Mouse (Mus musculus): Measurements from ENCODE around the gene Snrnp70. TPM values are rescaled to one million over a fixed set of nuclear protein-coding genes. Genes with fewer than 3 reads are reported as not detected.

Snrnp70 gene
- 451 and 564 TPM in 2 replicates for total RNA-seq (2017)

DNA sequence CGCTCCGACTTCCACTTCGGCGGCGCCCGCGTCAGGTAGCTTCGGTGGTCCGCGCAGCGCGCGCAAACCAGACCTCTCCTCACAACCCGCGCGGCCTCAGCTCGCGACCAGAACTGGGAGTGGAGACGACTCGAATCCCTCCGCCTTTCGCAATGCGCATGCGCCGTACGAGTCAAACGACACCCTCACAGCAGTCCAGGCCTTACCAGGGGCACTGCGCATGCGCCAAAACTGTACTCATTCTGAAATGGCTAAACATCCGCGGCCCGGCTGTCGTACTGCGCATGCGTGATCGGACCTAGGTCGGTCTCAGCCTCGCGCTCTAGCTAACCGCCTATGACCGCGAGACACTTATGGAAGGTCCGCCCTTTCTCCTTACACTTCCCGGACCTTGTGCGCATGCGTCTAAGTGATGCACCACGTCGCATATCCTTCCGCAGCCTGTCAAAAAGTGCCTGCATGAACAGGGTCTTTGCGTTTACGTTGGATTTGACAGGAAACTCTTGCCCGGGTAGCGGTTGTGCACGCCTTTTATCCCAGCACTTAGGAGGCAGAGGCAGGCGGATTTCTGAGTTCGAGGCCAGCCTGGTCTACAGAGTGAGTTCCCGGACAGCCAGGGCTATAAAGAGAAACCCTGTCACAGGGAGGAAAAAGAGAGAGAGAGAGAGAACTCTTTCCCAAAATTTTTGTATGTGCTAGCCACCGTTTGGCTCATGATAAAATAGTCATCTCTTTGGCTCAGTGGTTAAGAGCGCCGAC, at the start of gene Snrnp70:
Gene Snrnp70 (minus strand): TSS at position 165 of the 759 bp plus-strand sequence.
- ATAC-seq (replicated peaks; ENCODE audit: low read depth, poor library complexity, severe bottlenecking) = peak; percentile 90

DNA sequence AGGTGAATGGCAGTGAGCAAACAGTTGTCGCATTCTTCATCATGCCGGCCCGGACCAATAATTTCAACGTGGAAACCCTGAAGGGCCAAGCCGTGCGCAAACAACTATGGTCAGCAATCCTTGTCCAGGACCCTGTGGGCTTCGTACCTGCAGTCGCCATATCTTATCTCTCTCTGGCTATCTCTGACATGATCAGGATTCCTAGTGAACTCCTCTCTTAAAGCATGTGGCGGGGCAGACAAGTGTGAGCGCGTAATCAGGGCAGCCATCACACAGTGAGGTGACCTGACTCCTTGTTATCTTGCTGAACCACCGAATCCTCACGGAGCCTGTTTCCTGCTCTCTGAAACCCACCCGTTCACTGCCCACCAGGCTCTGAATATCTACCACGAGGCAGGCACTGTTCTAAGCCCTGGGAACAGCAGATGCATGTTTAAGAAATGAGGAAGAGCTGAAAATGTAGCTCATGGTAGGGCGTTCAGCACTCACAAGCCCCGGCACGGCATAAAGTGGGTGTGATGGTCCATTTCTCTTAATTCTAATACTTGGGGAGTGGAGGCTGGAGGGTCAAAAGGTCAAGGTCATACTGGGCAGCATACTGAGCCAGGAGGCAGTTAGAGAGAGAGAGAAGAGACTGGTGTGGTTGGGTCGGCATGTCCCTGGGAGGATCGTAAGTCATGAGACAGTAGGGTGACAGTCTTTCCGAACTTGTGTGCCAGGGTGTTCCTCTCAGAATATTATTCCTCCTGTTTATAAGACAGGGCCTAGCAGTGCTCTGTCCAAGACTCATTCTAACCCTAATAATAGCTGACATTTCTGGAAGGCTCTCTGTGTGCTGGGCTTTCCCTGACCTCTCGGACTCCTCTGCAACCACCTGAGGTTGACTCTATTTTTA, 48.2 kb upstream of the Snrnp70 start:
- ATAC-seq (replicated peaks; ENCODE audit: low read depth, poor library complexity, severe bottlenecking) = no peak

DNA sequence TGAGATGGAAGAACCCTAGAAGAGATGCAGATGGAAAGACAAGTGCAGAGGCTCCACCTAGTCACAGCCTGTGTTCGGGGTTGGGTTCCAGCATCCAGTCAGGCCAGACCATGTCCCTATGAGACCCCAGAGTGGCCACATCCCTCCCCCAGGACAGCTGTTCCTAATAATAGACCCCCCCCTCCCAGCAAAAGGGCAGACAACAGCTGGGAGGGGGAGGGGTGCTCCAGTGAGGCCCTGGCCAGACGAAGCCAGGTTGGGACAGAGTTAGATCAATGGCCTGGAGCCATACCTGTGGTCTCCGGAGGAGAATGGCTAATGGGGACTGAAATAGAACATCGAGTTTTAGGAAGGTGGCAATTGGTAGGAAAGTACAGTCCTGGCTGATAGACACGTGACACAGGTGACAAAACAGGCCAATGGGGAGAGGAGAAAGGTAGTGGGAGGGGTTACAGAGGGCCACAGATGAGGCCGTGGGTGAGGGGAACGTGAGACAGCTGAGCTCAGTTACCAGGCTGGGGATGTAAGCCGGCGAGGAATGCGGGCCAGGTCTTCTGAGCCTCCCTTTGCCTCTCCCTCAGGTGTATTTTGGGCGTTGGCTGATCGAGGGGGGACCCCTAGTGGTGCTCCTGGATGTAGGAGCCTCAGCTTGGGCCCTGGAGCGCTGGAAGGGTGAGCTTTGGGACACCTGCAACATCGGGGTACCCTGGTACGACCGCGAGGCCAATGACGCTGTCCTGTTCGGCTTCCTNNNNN, 42.2 kb upstream of the Snrnp70 start, which contains the start of gene Ruvbl2:
Gene Ruvbl2 (minus strand): TSS at position 576 of the 756 bp plus-strand sequence.
- no peak for ATAC-seq (replicated peaks; ENCODE audit: low read depth, poor library complexity, severe bottlenecking)

- no peak for ATAC-seq (replicated peaks; ENCODE audit: low read depth, poor library complexity, severe bottlenecking)
Measured at GRCm38 (mm10) chr7:45437046-45437445, 41.5 kb upstream of the Snrnp70 start.

- no peak for ATAC-seq (replicated peaks; ENCODE audit: low read depth, poor library complexity, severe bottlenecking)
Measured at GRCm38 (mm10) chr7:45436444-45436843, 40.9 kb upstream of the Snrnp70 start.

GRCm38 (mm10) chr7:45435038-45435437, 39.5 kb upstream of the Snrnp70 start:
- ATAC-seq (replicated peaks; ENCODE audit: low read depth, poor library complexity, severe bottlenecking) = no peak

DNA sequence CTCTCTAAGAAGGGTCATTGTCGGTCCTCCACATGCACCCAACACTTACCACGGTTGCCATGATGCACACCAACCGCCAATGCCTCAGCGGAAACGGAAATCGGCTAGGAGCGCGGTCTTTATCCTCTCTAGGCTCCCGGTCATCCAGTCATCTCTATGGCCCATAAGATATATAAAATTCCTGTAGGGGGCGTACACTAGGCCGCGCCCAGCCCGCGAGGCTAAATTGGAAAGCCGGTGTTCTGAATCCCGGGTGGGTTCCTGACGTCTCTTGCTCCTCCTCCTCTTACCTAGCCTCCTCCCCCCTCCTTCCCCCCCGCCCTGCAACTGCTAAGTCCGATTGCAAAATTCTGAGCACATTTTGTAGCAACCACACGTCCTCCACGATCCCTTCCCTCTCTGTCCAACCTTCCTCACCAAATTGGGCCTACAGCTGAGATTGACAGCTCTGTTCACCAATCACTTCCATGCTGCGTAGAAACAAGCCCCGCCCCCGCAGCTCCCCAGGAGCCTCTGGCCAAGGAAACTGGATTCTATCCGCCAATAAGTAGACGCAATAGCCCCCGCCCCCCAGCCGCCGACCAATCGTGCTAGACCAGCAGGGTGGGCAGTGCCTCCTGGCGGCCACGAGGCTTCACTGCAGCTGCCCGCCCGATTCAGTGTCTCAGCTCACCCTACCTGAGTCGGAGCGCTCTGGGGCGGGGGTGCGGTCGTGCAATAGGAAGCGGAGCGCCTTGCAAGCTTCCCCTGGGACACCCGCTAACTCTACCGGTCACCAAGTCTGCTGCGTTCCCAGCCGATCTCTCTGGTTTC, 38.9 kb upstream of the Snrnp70 start, which contains the start of gene Gys1:
Gene Gys1 (plus strand): TSS at position 642 of the 813 bp plus-strand sequence.
- ATAC-seq (replicated peaks; ENCODE audit: low read depth, poor library complexity, severe bottlenecking) = peak; percentile 91

- no peak for ATAC-seq (replicated peaks; ENCODE audit: low read depth, poor library complexity, severe bottlenecking)
Measured at GRCm38 (mm10) chr7:45433835-45434202, 38.3 kb upstream of the Snrnp70 start.

GRCm38 (mm10) chr7:45426556-45426955, 31.0 kb upstream of the Snrnp70 start:
- no peak for ATAC-seq (replicated peaks; ENCODE audit: low read depth, poor library complexity, severe bottlenecking)

DNA sequence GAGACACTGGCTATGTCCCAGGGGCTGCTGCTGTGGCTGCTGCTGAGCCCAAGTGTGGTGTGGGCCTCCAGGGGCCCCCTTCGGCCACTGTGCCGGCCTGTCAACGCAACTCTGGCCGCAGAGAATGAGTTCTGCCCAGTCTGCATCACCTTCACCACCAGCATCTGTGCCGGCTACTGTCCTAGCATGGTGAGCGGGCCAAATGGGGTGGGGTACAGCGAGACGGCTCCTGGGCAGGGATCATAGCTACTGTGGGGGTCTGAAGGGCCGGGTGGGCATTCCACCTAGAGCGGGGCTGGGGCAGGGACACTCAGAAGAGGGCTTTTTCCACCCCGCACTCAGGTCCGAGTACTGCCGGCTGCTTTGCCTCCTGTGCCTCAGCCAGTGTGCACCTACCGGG, 25.7 kb upstream of the Snrnp70 start:
- no peak for ATAC-seq (replicated peaks; ENCODE audit: low read depth, poor library complexity, severe bottlenecking)

DNA sequence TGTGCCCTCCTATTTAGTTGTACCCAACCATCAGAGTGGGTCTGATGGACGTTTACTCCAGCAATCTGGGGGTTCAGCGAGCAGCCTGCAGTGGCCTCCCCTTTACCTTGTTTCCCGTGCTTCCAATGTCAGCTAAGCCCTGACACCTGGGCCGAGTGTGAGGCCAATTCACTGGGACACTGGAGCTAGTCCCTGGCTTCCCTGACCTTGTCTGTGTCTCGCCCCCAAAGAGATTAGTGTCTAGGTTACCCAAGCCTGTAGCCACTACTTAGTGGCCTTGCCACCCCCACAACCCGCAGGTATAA, 25.0 kb upstream of the Snrnp70 start, which contains the start of gene Lhb:
Gene Lhb (plus strand): TSS at position 206 of the 305 bp plus-strand sequence.
- no peak for ATAC-seq (replicated peaks; ENCODE audit: low read depth, poor library complexity, severe bottlenecking)

DNA sequence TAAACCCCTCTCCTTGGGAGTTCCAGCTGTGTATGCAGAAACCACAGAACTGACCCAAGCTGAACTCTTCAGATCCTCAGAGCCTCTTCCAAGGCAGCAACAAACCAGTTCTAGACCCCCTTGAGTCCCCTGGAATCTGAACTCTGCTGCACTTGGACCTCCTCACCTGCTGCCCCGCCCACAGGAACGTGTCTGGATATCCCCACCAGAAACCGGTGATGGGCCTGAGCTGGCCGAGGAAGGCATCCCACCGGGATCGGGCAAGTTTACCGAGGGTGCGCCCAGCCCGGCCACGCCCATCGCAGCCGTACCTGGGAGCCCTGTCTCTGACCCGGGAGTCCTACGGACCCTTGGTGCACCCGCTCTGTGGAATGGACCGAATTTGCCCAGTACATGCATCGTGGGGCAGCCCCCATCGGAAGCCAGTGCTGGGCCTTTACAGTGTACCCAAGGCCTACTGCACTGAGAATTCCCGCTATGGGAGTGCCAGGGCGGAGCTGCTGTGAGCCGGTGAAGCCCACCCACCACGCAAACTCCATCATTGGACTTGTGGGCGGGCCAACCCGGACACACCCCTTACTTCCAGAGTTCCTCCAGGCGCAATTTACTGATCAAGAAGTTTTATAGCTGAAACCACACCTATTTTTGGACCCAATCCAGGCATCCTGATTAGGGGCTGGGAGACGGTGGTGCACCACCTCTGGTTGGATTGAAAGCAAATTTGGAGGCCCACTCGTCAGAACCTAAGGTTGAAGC, 24.5 kb upstream of the Snrnp70 start:
- ATAC-seq (replicated peaks; ENCODE audit: low read depth, poor library complexity, severe bottlenecking) = no peak

DNA sequence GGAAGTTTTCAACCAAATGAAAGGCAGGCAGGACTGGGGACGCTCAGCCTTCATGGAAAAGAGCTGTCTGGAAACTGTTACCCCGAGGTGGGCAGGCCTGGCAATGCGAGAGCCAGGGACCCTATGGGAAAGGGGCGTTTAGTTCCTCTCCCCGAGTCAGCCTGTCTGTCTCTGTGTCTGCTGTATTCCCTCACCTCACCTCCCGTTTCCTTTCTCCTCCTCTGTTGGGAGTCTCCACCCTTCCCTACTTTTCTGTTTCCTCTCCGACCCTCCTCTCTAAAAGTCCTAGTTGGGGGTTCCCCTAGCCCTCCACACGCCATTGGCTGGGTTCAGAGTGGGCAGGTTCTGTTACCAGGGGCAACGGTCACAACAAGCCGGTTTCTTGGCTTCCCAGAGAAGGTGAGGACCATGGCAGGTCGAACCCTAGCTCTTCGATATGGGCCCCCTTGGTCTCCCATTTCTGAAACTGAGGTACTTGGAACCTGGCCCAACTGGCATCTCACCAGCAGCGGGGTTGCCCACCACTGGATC, 22.5 kb upstream of the Snrnp70 start:
- no peak for ATAC-seq (replicated peaks; ENCODE audit: low read depth, poor library complexity, severe bottlenecking)

GRCm38 (mm10) chr7:45415636-45416035, 20.1 kb upstream of the Snrnp70 start:
- ATAC-seq (replicated peaks; ENCODE audit: low read depth, poor library complexity, severe bottlenecking) = peak; percentile 43

DNA sequence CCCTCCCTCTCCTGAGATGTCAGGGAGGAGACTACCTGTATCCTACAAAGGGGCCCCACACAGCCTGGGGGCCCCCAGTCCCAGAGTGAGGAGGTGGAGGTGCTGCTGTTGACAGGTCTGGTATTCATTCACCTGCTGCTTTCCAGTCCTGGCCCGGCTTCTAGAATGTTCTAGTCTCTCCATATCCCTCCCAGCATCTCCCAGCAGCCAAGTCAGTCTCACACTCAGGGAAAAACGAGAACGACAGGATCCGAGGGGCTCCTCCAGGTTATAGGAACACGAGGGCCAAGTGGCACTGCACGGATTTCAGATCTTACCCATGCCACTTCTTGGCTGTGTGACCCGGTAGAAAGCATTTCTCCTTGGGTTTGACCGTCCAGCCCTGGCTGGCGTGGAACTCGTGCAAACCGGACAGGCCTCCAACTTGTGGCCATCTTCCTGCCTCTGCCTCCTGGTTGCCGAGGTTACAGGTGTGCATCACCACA, 19.2 kb upstream of the Snrnp70 start:
- no peak for ATAC-seq (replicated peaks; ENCODE audit: low read depth, poor library complexity, severe bottlenecking)

- 0 out of 2 replicates have a peak, but pooled peaks have one; percentile 12 for ATAC-seq (replicated peaks; ENCODE audit: low read depth, poor library complexity, severe bottlenecking)
Measured at GRCm38 (mm10) chr7:45413864-45414739, 18.6 kb upstream of the Snrnp70 start.

DNA sequence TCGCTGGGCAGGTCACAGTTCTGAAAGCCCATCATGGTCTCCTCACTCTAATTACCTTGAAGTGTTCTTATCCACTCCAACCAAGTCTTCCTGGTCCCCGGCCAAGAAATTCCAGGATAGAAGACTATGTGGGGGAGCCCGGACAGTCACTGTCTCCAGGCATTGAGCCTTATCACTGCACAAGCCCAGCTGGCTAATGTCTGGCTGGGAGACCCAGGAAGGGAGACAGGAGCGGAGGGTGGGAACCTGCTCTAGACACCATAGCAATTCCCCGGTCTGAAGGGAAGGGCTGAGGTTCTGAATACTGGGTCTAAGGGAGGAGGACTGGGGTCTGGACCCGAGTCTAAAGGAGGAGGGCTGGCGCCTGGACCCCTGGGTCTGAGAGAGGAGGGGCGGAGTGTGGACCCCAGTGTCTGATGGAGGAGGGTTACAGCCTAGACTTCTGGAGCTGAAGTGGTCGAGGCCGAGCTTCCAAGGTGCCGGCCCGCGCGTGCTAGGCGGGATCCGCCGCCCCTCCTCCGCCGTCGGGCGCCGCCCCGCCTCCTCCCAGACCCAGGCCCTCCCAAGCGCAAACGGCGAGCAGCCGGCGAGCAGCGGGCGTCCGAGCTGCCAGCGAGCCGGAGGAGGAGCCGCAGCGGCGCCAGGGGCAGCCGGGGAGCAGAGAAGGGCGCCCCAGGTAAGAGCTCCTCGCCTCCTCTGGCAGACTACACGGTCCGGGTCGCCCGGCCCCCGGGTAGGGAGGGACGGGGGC, 17.7 kb upstream of the Snrnp70 start, which contains the start of gene Ntf5:
Gene Ntf5 (plus strand): TSS at position 583 of the 751 bp plus-strand sequence.
- ATAC-seq (replicated peaks; ENCODE audit: low read depth, poor library complexity, severe bottlenecking) = no peak
